Mouse (Mus musculus) cerebellum, adult 9-11 months (tissue): ENCODE results near the gene Gm3159.
"Not testable (repeated sequence)": the region's sequence is repeated elsewhere in the genome, so short reads cannot be mapped to it uniquely, and the experiment has no call there.

Source experiments
- DNase-seq: peaks from one replicate; pipeline ENCODE4 v3.0.0; 2022

The Gm3159 gene

GRCm38 (mm10) chr14:4397226-4397625 is at the start of gene Gm3159:
TSS of gene Gm3159 (plus strand) at chr14:4397526.
- DNase-seq: not testable (repeated sequence)

- DNase-seq: not testable (repeated sequence)
These were observed 28.3 kb upstream of the Gm3159 start for GRCm38 (mm10) chr14:4368991-4369390.

GRCm38 (mm10) chr14:4369691-4370090 is 27.6 kb upstream of the Gm3159 start:
- DNase-seq: not testable (repeated sequence)

- DNase-seq: not testable (repeated sequence)
These were observed 19.5 kb upstream of the Gm3159 start for GRCm38 (mm10) chr14:4377871-4378270.

- not testable (repeated sequence) for DNase-seq
These were observed 11.7 kb upstream of the Gm3159 start for GRCm38 (mm10) chr14:4385606-4386005.

- not testable (repeated sequence) for DNase-seq
These were observed 4.3 kb upstream of the Gm3159 start for GRCm38 (mm10) chr14:4392841-4393530.

- DNase-seq: not testable (repeated sequence)
These were observed 1.3 kb downstream of the Gm3159 start for GRCm38 (mm10) chr14:4398624-4399023.

- not testable (repeated sequence) for DNase-seq
These were observed 2.9 kb downstream of the Gm3159 start for GRCm38 (mm10) chr14:4400115-4400789.

- DNase-seq: not testable (repeated sequence)
These were observed 3.9 kb downstream of the Gm3159 start for GRCm38 (mm10) chr14:4401245-4401644.

GRCm38 (mm10) chr14:4403840-4404239 is 6.5 kb downstream of the Gm3159 start:
- not testable (repeated sequence) for DNase-seq

- DNase-seq: not testable (repeated sequence)
These were observed 12.6 kb downstream of the Gm3159 start for GRCm38 (mm10) chr14:4409939-4410338.

- DNase-seq: not testable (repeated sequence)
These were observed 17.9 kb downstream of the Gm3159 start, which contains the start of gene Gm3164 for GRCm38 (mm10) chr14:4414965-4415835. TSS of gene Gm3164 (plus strand) at chr14:4415448.

- not testable (repeated sequence) for DNase-seq
These were observed 33.4 kb downstream of the Gm3159 start, which contains the start of gene Gm3173 for GRCm38 (mm10) chr14:4430692-4431091. TSS of gene Gm3173 (plus strand) at chr14:4430992.
